Mouse (Mus musculus) brain, embryonic 18.5 days (tissue): ENCODE data around the gene Lias.

Source experiments
- DNase-seq: peaks from one replicate; pipeline ENCODE4 v3.0.0-alpha.2; 2012; ENCODE audit warnings: low read depth, low spot score

Gene Lias

DNA sequence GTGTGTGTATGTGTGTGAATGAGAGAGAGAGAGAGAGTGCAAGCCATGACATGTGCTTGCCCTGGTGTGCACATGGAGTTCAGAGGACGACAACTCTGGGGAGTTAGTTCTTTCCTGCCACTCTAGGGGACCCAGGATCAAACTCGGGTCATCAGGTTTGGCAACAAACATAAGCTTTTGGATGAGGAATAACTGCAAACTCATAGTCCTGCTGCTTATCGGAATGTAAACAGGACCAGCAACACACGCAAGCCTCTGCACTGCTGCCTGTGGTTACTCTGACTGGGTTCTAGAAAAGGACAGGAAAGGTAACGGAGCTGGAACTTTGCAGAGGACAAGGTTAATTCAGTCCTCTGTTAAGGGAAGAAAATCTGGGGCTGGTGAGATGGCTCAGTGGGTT, 34.0 kb downstream of the Lias start:
- DNase-seq, result no peak

DNA sequence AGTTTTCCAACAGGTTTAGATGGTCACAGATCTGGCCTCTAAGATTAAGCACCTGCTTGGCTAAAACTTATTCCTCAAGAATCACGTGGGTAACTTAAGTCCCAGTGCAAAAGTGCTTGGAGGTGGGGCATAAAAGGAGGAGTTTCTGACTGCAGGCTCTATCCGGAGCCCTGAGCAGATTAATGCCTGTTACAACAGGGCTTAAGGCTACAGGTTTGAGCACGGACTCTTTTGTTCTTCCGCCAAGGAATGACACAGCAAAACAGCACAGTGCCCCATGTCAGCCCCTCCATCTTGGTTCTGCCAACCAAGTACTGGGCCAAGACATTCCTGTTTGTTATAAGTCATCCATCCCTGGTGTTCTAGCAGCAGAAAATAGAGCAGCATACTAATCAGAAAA, 37.0 kb downstream of the Lias start:
- no peak for DNase-seq

DNA sequence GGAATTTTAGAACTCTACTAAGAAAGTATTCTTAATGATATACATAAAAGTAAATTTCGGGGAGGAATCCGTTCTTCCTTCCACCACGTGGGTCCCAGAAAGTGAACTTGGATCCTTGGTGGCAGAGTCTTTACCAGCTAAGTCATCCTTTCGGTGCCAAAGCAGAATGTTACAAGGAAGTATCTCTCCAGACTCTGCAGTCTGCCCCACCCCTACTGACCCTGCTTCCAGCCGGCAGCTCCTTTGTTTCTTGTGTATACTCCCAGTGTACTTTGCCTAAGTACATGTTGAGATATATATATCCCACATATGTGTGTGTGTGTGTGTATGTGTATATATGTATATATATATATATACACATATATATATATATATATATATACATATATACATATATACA, 38.1 kb downstream of the Lias start:
- no peak for DNase-seq

DNA sequence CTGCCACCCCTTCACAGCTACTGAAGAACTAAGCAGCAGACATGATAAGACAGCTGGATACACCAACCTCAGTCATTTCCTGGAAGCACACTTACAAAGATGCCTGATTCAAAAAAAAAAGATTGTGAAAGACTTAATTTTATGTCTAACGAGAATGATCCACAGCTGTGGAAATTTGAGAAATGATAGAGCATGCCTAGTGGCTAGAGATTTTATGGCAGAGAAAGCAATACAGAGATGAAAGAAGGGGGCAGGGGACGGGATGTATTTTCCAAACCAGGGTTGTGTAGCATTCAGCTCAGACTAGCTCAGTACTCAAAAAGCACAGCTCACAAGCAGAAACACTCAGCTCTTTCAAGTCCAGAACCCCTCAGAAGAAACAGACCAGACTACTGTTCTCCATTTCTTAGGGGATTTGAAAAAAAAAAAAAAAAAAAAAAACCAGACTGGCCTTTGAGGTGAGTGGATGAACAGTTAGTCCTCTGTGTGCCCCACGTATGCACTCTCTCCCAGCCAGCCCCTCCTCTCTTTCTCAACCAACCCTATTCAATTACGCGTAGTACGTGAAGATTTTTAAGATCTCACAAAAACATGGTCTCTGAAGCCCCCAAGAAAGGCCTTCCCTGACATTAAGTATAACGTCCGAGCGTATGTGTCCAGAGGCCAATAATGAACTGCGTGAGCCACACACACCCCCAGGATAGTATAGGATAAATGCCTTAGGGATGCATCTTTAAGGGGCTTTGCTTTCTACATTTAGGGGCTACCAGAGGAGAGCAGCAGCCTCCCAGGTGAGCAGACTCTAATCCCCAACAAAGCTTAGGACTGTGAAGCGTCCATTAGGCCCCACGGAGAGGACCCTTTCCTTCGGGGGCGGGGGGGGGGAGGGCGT, 43.4 kb downstream of the Lias start:
- DNase-seq, result peak; percentile 24

DNA sequence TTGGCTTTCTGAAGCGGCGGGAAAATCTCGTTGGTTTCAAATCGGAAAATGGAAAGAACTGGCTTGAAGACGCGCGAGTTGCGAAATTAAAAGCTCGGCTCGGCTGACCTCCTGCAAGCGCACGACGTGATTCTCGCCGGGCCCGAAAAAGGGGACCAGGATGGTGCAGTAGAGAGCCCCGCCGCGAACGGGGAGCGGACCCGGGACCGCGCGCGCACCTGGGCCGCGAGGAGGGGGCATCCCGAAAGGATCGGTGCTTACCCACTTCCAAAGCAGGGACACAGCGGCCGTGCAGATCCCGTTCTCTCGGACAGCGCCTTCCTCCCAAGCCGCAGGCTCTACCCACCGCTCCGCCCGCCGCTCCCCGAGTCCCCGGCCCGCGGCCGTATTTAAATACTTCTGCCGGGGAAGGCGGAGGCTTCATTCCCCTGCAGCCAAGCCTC, 44.1 kb downstream of the Lias start:
- peak; percentile 6 for DNase-seq

DNA sequence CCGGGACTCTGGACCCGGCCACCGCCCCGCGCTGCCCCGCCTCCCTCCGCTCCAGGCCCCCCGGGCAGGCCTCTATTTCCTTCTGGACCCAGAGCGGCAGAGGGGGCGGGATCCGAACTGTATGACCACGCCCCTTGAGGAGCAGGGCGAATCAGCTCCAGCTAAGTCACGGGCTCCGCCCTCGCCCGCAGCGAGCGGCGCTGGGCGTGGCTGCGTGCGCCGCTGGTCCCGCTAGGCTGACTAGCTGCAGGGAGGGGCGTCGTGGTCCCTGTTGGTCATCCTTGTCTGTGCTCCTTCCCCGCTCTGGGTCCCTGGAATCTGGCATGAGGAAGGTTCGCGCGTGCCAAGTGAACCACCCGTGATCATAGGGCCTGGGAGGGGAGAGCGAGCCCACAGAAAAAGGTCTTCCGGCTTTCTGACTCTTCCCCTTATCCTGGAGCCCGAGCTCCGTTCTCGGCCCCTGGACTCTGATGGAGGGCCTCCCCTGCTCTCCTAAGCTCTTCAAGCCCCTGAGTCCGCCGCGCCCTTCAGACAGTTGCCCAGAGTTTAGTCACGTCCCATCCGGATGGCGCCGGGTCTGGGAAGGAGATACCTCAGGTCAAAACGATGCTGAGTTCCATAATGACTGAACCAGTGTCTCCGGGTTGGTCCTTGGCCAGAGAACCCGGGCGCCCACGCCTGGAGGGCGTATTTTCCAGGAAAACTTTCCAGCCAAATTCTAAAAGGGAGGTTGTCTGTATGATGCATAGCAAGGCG, 44.7 kb downstream of the Lias start, which contains the start of gene Ugdh:
TSS of gene Ugdh (minus strand) at position 144 of the 756 bp plus-strand sequence.
- peak; percentile 92 for DNase-seq

DNA sequence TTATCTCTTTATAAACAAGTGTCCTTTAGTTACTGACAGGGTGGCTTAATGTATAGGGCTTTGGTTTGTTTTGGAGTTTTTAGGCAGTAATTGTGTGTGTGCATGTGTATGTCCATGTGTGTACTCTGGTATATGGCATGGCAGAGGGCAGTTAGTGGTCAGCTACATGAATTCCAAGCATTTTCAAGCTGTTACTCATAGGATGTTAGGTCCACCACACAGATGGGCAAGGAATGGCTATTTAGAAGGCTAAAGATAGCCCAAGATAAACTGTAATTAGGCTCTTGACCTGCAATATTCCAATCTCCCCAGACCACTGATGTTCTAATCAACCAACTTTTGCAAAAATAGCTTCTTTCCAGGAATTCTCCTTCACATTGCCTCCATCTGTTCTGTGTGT, 46.7 kb downstream of the Lias start:
- no peak for DNase-seq

DNA sequence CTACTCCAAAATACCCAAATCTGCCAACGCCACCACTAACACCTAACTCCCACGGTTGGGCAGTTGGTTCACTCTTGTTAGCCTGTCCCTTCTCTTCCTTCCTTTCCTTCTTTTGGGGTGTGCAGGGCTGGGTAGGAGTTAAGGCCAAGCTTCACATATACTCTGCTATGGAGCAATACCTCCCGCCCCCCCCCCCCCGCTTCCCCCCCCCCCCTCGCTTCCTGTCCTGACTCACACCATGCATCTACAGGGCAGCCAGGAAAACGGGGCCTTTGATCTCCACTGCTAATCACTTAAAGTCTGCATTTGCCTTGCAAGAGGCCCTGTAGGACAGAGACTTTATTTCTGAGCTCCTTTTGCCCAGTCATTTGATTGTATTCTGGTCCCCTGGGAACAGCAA, 53.7 kb downstream of the Lias start:
- no peak for DNase-seq

DNA sequence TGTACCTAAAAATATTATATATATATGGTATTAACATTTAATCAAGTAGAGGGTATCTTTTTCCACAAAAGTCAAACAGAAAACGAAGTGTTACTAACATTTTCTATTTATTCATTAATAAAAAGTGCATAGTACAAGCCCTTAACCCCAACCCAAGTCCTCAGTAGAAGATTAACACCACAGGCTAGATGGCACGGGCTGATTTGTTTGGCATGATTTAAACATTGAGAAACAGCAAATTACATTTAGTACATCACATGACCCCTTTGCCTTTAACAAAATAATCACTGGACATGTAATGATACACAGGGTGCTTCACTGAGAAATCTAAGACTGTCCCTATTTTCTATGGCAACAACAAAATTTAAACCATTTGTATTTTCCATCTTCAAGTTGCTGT, 55.5 kb downstream of the Lias start:
- no peak for DNase-seq

DNA sequence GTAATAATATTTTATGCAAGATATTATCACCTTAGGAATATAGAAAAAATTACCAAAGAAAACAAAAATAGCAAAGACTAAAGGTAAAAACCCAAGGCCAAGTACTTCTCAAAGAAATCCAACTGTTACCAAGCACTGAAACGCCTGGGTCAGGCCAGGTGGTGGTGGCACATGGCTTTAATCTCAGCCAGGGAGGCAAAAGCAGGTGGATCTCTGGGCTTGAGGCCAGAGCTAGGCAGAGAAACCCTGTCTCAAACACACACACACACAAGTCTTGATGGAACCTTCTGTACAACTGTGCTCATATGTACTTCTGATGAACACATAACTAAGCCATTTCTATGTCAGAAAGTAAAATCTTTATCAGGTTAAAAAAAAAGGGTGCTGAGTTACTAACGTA, 56.5 kb downstream of the Lias start:
- no peak for DNase-seq

DNA sequence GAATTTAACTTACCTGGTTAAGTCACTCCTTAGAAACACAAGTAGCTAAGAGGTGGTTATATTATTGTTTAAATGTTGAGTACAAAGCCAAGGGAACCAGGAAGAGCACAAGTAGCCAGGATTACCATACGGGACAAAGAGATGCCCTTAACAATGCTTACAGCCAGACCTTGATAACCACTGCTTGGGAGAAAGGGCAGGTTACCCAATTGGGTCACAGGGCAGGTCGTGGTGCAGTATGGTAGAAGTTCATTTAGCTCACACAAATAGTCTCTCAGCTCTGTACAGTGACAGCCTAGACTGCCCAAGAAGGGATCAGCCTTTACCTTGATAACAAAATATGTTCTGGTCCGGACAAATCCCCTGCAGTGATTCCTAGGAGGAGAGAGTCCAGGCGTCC, 57.6 kb downstream of the Lias start:
- DNase-seq, result no peak

DNA sequence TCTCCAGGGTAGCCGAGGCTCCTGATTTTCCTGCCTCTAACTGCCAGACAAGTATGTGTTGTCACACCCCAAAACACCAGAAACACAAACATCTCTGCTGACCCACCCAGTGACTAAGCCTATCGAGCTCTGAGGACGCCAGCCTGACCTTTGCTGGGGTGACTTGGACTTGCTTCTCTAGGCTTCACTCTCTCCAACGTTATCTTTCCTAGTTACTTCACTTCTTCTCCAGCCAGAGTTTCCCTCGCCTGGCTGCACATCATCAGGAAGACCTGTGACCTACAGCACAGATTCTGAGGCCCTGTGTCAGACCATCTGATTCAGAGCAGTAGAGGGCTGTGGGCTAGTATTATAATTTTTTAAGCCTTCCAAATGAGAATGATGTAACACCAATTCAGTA, 63.5 kb downstream of the Lias start:
- no peak for DNase-seq

DNA sequence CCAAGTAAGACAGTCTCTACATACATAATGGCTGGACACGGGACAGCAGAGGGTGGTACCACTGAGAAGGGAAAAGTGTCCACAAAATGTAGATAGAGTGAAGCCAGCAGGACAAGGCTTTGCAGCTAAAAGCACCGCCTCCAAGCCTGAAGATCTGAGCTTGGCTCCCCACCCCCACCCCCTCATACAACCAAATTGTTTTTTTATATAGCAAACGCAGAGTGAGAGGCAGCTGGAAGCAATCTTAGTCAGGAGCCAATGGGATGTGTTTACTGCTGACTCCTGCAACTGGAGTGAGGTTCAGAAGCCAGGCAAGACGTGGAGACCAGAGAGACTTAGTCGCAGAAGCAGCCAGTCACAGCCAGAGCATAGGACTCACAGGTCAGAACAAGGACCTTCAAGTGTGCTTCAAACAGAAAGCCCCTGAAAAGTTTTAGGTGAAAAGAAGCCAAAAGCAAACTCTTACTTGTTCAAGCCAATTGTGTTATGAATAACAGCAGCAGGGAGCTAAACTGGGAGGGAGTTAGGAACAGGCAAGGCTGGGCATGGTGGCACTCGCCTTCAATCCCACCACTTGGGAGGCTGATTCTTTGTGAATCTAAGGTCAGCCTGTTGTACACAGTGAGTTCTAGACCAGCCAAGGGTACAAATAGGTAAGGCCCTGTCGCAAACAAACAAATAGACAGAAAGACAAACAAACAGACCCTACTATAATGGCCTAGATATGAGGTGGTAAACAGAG, 66.0 kb downstream of the Lias start:
- no peak for DNase-seq

DNA sequence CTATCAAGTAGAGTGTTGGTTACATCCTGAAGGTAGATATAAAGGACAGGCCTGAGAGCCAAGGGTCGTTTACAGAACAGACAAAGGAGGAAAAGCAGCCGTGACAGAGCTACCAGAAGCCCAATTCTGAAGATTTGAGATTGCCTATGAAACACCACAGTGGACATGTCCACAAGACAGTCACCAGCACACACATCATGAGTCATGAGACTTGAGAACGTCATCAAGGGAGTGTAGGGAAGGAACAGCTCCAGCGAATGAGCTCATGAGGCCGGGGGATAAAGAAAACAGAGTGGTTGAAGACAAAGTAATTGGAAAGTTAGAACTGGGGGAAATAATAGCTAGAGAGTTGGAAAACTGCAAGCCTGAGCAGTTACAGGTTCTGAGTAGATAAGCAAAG, 66.5 kb downstream of the Lias start:
- DNase-seq, result no peak

DNA sequence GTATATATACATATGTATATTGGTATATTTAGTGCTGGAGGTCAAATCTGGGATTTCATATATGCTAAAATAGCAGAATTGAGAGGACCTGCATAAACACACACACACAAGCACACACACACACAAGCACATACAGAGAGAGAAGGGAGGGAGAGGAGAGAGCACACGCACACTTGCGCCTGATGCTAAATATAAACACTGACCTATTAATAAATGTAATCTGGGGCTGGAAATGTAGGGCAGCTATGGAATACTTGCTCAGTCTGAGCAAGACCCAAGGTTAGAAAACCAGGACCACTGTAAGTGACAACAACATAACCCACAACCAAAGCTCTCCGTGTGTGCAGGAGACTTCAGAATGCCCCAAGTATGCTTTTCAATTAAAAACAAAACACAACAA, 68.2 kb downstream of the Lias start:
- no peak for DNase-seq
